Mouse (Mus musculus): ENCODE data around the gene Edf1.
A peak's percentile ranks its signal among the peaks of the same experiment; 100 is the strongest.

Gene Edf1

GRCm38 (mm10) chr2:25561946-25562345, 4.3 kb downstream of the Edf1 start:
- no peak for DNase-seq (ENCODE audit: low spot score)

- DNase-seq (ENCODE audit: low spot score): no peak
Observed at GRCm38 (mm10) chr2:25565741-25566140, 8.1 kb downstream of the Edf1 start.

GRCm38 (mm10) chr2:25566558-25566957, 8.9 kb downstream of the Edf1 start:
- no peak for DNase-seq (ENCODE audit: low spot score)

GRCm38 (mm10) chr2:25568473-25569019, 10.9 kb downstream of the Edf1 start:
- DNase-seq (ENCODE audit: low spot score): no peak

GRCm38 (mm10) chr2:25569323-25569722, 11.7 kb downstream of the Edf1 start:
- no peak for DNase-seq (ENCODE audit: low spot score)

- DNase-seq (ENCODE audit: low spot score): no peak
Observed at GRCm38 (mm10) chr2:25571221-25571620, 13.6 kb downstream of the Edf1 start.

- DNase-seq (ENCODE audit: low spot score): no peak
Observed at GRCm38 (mm10) chr2:25573068-25573467, 15.4 kb downstream of the Edf1 start.

- DNase-seq (ENCODE audit: low spot score): no peak
Observed at GRCm38 (mm10) chr2:25574136-25574535, 16.5 kb downstream of the Edf1 start.

- peak; percentile 99 for DNase-seq (ENCODE audit: low spot score)
Observed at GRCm38 (mm10) chr2:25574579-25575431, 17.2 kb downstream of the Edf1 start, which contains the start of the genes Mamdc4 and Phpt1. Mamdc4 (minus strand) TSS chr2:25574845. Phpt1 (minus strand) TSS chr2:25575224.

- DNase-seq (ENCODE audit: low spot score): peak; percentile 61
Observed at GRCm38 (mm10) chr2:25575432-25576027, 17.9 kb downstream of the Edf1 start.

GRCm38 (mm10) chr2:25576028-25576850, 18.6 kb downstream of the Edf1 start:
- no peak for DNase-seq (ENCODE audit: low spot score)

- DNase-seq (ENCODE audit: low spot score): no peak
Observed at GRCm38 (mm10) chr2:25576965-25577891, 19.6 kb downstream of the Edf1 start.

GRCm38 (mm10) chr2:25577951-25578795, 20.5 kb downstream of the Edf1 start:
- peak; percentile 59 for DNase-seq (ENCODE audit: low spot score)

- DNase-seq (ENCODE audit: low spot score): no peak
Observed at GRCm38 (mm10) chr2:25578796-25579736, 21.4 kb downstream of the Edf1 start.

GRCm38 (mm10) chr2:25579737-25580460, 22.3 kb downstream of the Edf1 start:
- DNase-seq (ENCODE audit: low spot score): peak; percentile 68

GRCm38 (mm10) chr2:25580621-25581101, 23.0 kb downstream of the Edf1 start:
- DNase-seq (ENCODE audit: low spot score): no peak

GRCm38 (mm10) chr2:25581294-25581864, 23.7 kb downstream of the Edf1 start, which contains the start of gene Ajm1:
Ajm1 (minus strand) TSS chr2:25581757.
- peak; percentile 87 for DNase-seq (ENCODE audit: low spot score)

GRCm38 (mm10) chr2:25581901-25582301, 24.3 kb downstream of the Edf1 start:
- DNase-seq (ENCODE audit: low spot score): no peak

Measured in embryo, embryonic 10.5 days (tissue).